Mouse (Mus musculus) left cerebral cortex, adult 8-10 months (tissue): ENCODE data around the gene Irf2bp2. TPM values are rescaled to one million over a fixed set of nuclear protein-coding genes. Genes with fewer than 3 reads are reported as not detected.

Source experiments
- DNase-seq, 2 experiments: peaks; one replicate each; pipeline ENCODE4 v3.0.0; 2022; ENCODE audit warnings: low spot score in 2 of 2
- total RNA-seq, 4 experiments: library from RNA; stranded (reverse); gene quantifications; 2 replicates each; pipeline ENCODE4 v1.2.4; 2022

Gene Irf2bp2
- 10 to 100 TPM; 52.9 to 59.6 (median 58.6) TPM for total RNA-seq

GRCm38 (mm10) chr8:126593889-126594480, at the start of gene Irf2bp2:
Irf2bp2 (minus strand) TSS chr8:126593986.
- peak; percentile 78 to 82 for DNase-seq

GRCm38 (mm10) chr8:126642665-126643064, 48.9 kb upstream of the Irf2bp2 start:
- DNase-seq = no peak

- no peak for DNase-seq
Observed at GRCm38 (mm10) chr8:126641568-126642295, 47.9 kb upstream of the Irf2bp2 start.

GRCm38 (mm10) chr8:126639161-126639560, 45.4 kb upstream of the Irf2bp2 start:
- DNase-seq = no peak

GRCm38 (mm10) chr8:126638027-126638426, 44.2 kb upstream of the Irf2bp2 start:
- peak in 1 of 2 experiments; percentile 51 for DNase-seq

GRCm38 (mm10) chr8:126634541-126635048, 40.8 kb upstream of the Irf2bp2 start:
- DNase-seq = no peak

- DNase-seq = no peak
Observed at GRCm38 (mm10) chr8:126628616-126629015, 34.8 kb upstream of the Irf2bp2 start.

- DNase-seq = no peak
Observed at GRCm38 (mm10) chr8:126626415-126626814, 32.6 kb upstream of the Irf2bp2 start.

- no peak for DNase-seq
Observed at GRCm38 (mm10) chr8:126622111-126622795, 28.5 kb upstream of the Irf2bp2 start.

- no peak for DNase-seq
Observed at GRCm38 (mm10) chr8:126620721-126621120, 26.9 kb upstream of the Irf2bp2 start.

GRCm38 (mm10) chr8:126619487-126619886, 25.7 kb upstream of the Irf2bp2 start:
- DNase-seq = no peak

- no peak for DNase-seq
Observed at GRCm38 (mm10) chr8:126617665-126618064, 23.9 kb upstream of the Irf2bp2 start.

GRCm38 (mm10) chr8:126616736-126617135, 22.9 kb upstream of the Irf2bp2 start:
- DNase-seq = no peak

GRCm38 (mm10) chr8:126615765-126616164, 22.0 kb upstream of the Irf2bp2 start:
- DNase-seq = peak in 1 of 2 experiments; percentile 73

GRCm38 (mm10) chr8:126614740-126615132, 20.9 kb upstream of the Irf2bp2 start:
- DNase-seq = no peak

- DNase-seq = no peak
Observed at GRCm38 (mm10) chr8:126614062-126614739, 20.4 kb upstream of the Irf2bp2 start.

GRCm38 (mm10) chr8:126613143-126613542, 19.4 kb upstream of the Irf2bp2 start:
- DNase-seq = no peak

GRCm38 (mm10) chr8:126612739-126613138, 19.0 kb upstream of the Irf2bp2 start:
- DNase-seq = no peak

- DNase-seq = no peak
Observed at GRCm38 (mm10) chr8:126610713-126611112, 16.9 kb upstream of the Irf2bp2 start.

GRCm38 (mm10) chr8:126609556-126610263, 15.9 kb upstream of the Irf2bp2 start:
- DNase-seq = no peak
